Mouse (Mus musculus) kidney, embryonic 14.5 days (tissue): ENCODE data around the gene Lpcat2b. TPM values are rescaled to one million over a fixed set of nuclear protein-coding genes. Genes with fewer than 3 reads are reported as not detected.

Experiments used
- ATAC-seq: fragments of 200-750 bp; cut with Nextera tagmentation; 2 replicates; pipeline ENCODE4 v1.8.0; 2017; ENCODE audit warnings: moderate number of reproducible peaks, mild to moderate bottlenecking, moderate TSS enrichment, moderate library complexity; ENCODE audit not compliant: low FRiP score, low TSS enrichment
- H3K27ac ChIP-seq: fragments of 300-500 bp; sonication (generic); 2 replicates; pipeline ENCODE4 v1.5.1; 2014; ENCODE audit warnings: low read depth, mild to moderate bottlenecking, low read length, moderate library complexity, mixed read lengths
- H3K27me3 ChIP-seq: fragments of 300-500 bp; sonication (generic); 2 replicates; pipeline ENCODE4 v1.6.1; 2014; ENCODE audit warnings: mild to moderate bottlenecking, low read length; ENCODE audit not compliant: control insufficient read depth, insufficient read depth
- H3K36me3 ChIP-seq: fragments of 300-500 bp; sonication (generic); 2 replicates; pipeline ENCODE4 v1.6.1; 2014; ENCODE audit warnings: low read length, mixed read lengths; ENCODE audit not compliant: control insufficient read depth, insufficient read depth
- H3K4me1 ChIP-seq: fragments of 300-500 bp; sonication (generic); 2 replicates; pipeline ENCODE4 v1.6.1; 2014; ENCODE audit warnings: low read length, mixed read lengths; ENCODE audit not compliant: control insufficient read depth, insufficient read depth
- H3K4me2 ChIP-seq: fragments of 300-500 bp; sonication (generic); replicated peaks from 2 replicates; pipeline ENCODE4 v1.6.1; 2014; ENCODE audit warnings: low read depth, mild to moderate bottlenecking, low read length
- H3K4me3 ChIP-seq: fragments of 300-500 bp; sonication (generic); 2 replicates; pipeline ENCODE4 v1.5.1; 2014; ENCODE audit warnings: mild to moderate bottlenecking, low read length
- H3K9ac ChIP-seq: fragments of 300-500 bp; sonication (generic); 2 replicates; pipeline ENCODE4 v1.6.1; 2014; ENCODE audit warnings: low read depth, mild to moderate bottlenecking, low read length, moderate library complexity
- H3K9me3 ChIP-seq: fragments of 300-500 bp; sonication (generic); 2 replicates; pipeline ENCODE4 v1.6.1; 2016; ENCODE audit warnings: low read length; ENCODE audit not compliant: control insufficient read depth
- WGBS: fragments of 180-500 bp; shearing (Covaris S2); extraction: QIAGEN DNeasy Blood & Tissue Kit; methylation state at CpG from one replicate; pipeline ENCODE4 v1.1.7; 2014; 5-methylcytosine and 5-hydroxymethylcytosine counted together
- polyA plus RNA-seq: library from polyadenylated mRNA; unstranded; fragments of >200 nt; fragmentation: Nextera tagmentation; extraction: Ambion mirVana; gene quantifications from 2 replicates; pipeline ENCODE4 v1.2.1, GENCODE M21; 2014

Gene Lpcat2b
- polyA plus RNA-seq, 1 experiment from 2014 or later, result not detected

- Histone ChIP-seq H3K27me3 (peaks cover 23% of the 10 kb centered on the region), H3K4me3 (no peak overlapping the region), H3K4me2 (no peak overlapping the region), H3K9me3 (no peaks in the 10 kb centered on the region), H3K27ac (no peak overlapping the region), H3K9ac (no peak overlapping the region), H3K36me3 (no peaks in the 10 kb centered on the region), H3K4me1 (peaks cover 5% of the 10 kb centered on the region; the same call in 1 of the 2 replicates)
- 85% methylated on average over 4 of the region's 4 CpGs for WGBS
- no peak for ATAC-seq
Observed at GRCm38 (mm10) chr5:107405361-107405760, 26.0 kb upstream of the Lpcat2b start.

- Histone ChIP-seq H3K36me3 (no peaks in the 10 kb centered on the region), H3K27ac (no peak overlapping the region), H3K9me3 (no peaks in the 10 kb centered on the region), H3K4me3 (no peak overlapping the region), H3K4me1 (no peaks in the 10 kb centered on the region), H3K4me2 (no peak overlapping the region), H3K9ac (no peak overlapping the region), H3K27me3 (no peaks in the 10 kb centered on the region)
- WGBS, result 66% methylated on average over 1 of the region's 1 CpGs
- no peak for ATAC-seq
Observed at GRCm38 (mm10) chr5:107410305-107410704, 21.0 kb upstream of the Lpcat2b start.

GRCm38 (mm10) chr5:107411326-107411725 lies 20.0 kb upstream of the Lpcat2b start:
- H3K36me3 ChIP-seq, result no peaks in the 10 kb centered on the region
- H3K27me3 ChIP-seq, result no peaks in the 10 kb centered on the region
- no peaks in the 10 kb centered on the region for H3K4me1 ChIP-seq
- no peak overlapping the region for H3K27ac ChIP-seq
- no peak overlapping the region for H3K9ac ChIP-seq
- WGBS, result 38% methylated on average over 4 of the region's 4 CpGs
- no peak overlapping the region for H3K4me2 ChIP-seq
- ATAC-seq, result no peak
- no peak overlapping the region for H3K4me3 ChIP-seq
- no peaks in the 10 kb centered on the region for H3K9me3 ChIP-seq

- Histone ChIP-seq H3K27me3 (no peaks in the 10 kb centered on the region), H3K9ac (no peak overlapping the region), H3K9me3 (no peaks in the 10 kb centered on the region), H3K4me1 (no peaks in the 10 kb centered on the region), H3K4me2 (no peak overlapping the region), H3K4me3 (no peak overlapping the region), H3K27ac (no peak overlapping the region), H3K36me3 (no peaks in the 10 kb centered on the region)
- 84% methylated on average over 2 of the region's 2 CpGs for WGBS
- 0 out of 2 replicates have a peak, but pooled peaks have one; percentile 9 for ATAC-seq
Observed at GRCm38 (mm10) chr5:107412285-107412684, 19.1 kb upstream of the Lpcat2b start.

GRCm38 (mm10) chr5:107415098-107415497 lies 16.3 kb upstream of the Lpcat2b start:
- Histone ChIP-seq H3K4me2 (no peak overlapping the region), H3K27ac (no peak overlapping the region), H3K27me3 (no peaks in the 10 kb centered on the region), H3K4me1 (no peaks in the 10 kb centered on the region), H3K4me3 (no peak overlapping the region), H3K9me3 (no peaks in the 10 kb centered on the region), H3K9ac (no peak overlapping the region), H3K36me3 (no peaks in the 10 kb centered on the region)
- 75% methylated on average over 2 of the region's 2 CpGs for WGBS
- no peak for ATAC-seq

GRCm38 (mm10) chr5:107421676-107422075 lies 9.7 kb upstream of the Lpcat2b start:
- H3K27me3 ChIP-seq, result no peaks in the 10 kb centered on the region
- 45% methylated on average over 1 of the region's 1 CpGs for WGBS
- no peaks in the 10 kb centered on the region for H3K4me1 ChIP-seq
- no peak overlapping the region for H3K27ac ChIP-seq
- ATAC-seq, result no peak
- no peaks in the 10 kb centered on the region for H3K9me3 ChIP-seq
- no peak overlapping the region for H3K4me2 ChIP-seq
- no peak overlapping the region for H3K4me3 ChIP-seq
- no peaks in the 10 kb centered on the region for H3K36me3 ChIP-seq
- no peak overlapping the region for H3K9ac ChIP-seq

GRCm38 (mm10) chr5:107434001-107434400 lies 2.7 kb downstream of the Lpcat2b start:
- H3K36me3 ChIP-seq, result no peaks in the 10 kb centered on the region
- no peak overlapping the region for H3K4me2 ChIP-seq
- no peak for ATAC-seq
- no peaks in the 10 kb centered on the region for H3K4me1 ChIP-seq
- no peak overlapping the region for H3K4me3 ChIP-seq
- WGBS, result 83% methylated on average over 5 of the region's 5 CpGs
- no peak overlapping the region for H3K9ac ChIP-seq
- no peaks in the 10 kb centered on the region for H3K27me3 ChIP-seq
- H3K9me3 ChIP-seq, result no peaks in the 10 kb centered on the region
- H3K27ac ChIP-seq, result no peak overlapping the region

GRCm38 (mm10) chr5:107436185-107436584 lies 4.8 kb downstream of the Lpcat2b start:
- Histone ChIP-seq H3K36me3 (no peaks in the 10 kb centered on the region), H3K4me2 (no peak overlapping the region), H3K9ac (no peak overlapping the region), H3K4me3 (no peak overlapping the region), H3K4me1 (no peaks in the 10 kb centered on the region), H3K9me3 (no peaks in the 10 kb centered on the region), H3K27ac (no peak overlapping the region), H3K27me3 (no peaks in the 10 kb centered on the region)
- 90% methylated on average over 6 of the region's 6 CpGs for whole genome bisulfite sequencing
- no peak for ATAC-seq

GRCm38 (mm10) chr5:107436587-107437209 lies 5.3 kb downstream of the Lpcat2b start:
- 80% methylated on average over 6 of the region's 6 CpGs for WGBS
- Histone ChIP-seq H3K27me3 (no peaks in the 10 kb centered on the region), H3K4me2 (no peak overlapping the region), H3K4me1 (no peaks in the 10 kb centered on the region), H3K36me3 (no peaks in the 10 kb centered on the region), H3K4me3 (no peak overlapping the region), H3K9me3 (no peaks in the 10 kb centered on the region), H3K9ac (no peak overlapping the region), H3K27ac (no peak overlapping the region)
- no peak for ATAC-seq
